Mouse (Mus musculus) urinary bladder, adult 18-20 months (tissue): ENCODE results near the gene Ppp2r2d.
A peak's percentile ranks its signal among the peaks of the same experiment; 100 is the strongest.

Experiments
- DNase-seq, 2 experiments: peaks; one replicate each; pipeline ENCODE4 v3.0.0; 2022; ENCODE audit warnings: low spot score in 2 of 2, mixed read lengths in 2 of 2

The Ppp2r2d gene

GRCm38 (mm10) chr7:138856670-138857069, 10.8 kb downstream of the Ppp2r2d start:
- no peak for DNase-seq

- DNase-seq = no peak
Observed at GRCm38 (mm10) chr7:138863950-138864572, 18.2 kb downstream of the Ppp2r2d start.

DNA sequence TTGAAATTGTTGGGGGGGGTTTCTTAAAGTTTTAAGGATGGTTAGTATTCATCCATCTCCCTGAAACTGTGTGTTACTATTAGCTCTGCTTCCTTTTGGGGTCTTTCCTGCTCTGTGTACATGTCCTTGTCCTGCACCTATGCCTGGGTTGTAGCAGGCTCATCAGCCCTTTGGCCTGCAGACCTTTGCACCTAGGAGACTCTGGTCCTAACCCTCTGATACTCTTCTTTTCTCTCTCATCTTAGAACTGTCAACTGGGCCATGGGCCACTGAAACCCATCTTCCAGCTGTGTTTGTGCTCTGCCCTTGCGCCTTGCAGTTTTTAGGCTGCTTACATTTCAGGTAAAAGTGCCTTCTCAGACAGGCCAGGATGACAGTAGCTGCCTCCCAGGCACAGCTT, 18.9 kb downstream of the Ppp2r2d start:
- DNase-seq = no peak

DNA sequence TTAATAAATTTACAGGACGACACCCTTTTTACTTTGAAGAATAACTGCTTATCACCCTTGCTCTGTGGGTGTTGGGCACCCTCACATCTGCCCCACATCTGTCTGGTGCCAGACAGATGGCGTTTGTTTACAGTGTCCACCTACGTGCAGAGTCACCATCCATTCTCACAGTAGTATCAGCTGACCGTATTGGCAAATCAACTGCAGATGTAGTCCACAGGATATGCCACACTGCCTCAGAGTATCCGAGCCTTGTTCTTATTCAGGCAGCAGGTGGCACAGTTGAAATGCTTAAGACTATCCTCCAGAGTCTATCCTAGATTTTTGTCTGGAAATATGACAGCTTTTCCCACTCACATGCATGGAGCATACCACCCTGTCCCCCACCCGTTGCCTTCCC, 21.4 kb downstream of the Ppp2r2d start:
- DNase-seq = no peak

- no peak for DNase-seq
Observed at GRCm38 (mm10) chr7:138868316-138868715, 22.4 kb downstream of the Ppp2r2d start.

- DNase-seq = no peak
Observed at GRCm38 (mm10) chr7:138872956-138873355, 27.1 kb downstream of the Ppp2r2d start.

DNA sequence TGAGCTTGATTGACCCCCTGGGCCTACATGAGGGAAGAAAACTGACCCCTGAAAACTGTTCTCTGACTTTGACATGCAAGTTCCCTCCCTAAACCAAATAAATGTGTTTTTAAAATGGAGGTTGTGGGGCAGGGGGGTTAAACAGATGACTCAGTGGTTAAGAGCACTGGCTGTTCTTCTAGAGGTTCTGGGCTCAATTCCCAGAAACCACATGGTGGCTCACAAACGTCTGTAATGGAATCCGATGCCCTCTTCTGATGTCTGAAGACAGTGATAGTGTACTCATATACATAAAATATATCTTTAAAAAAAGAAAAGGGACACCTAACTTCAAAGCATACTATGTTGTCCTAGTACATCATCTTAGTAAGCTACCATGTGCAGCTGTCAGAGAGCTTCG, 29.2 kb downstream of the Ppp2r2d start:
- DNase-seq = no peak

DNA sequence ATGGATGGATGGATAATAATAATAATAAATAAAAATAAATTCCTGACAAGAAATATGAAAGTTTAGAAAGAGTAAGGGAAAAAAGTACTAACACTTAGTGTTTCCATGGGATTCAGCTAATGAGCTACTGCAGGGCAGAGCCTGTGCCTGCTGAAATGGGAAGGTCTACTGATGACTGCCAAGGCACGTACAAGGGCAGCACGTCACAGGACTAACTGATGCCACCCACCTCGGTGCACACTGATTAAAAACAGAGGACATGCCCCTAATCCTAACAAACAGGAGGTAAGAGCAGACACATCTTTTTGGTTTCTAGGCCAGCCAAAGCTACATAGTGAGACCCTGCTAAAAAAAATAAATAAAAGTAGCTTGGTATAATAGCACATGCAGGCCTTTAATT, 37.8 kb downstream of the Ppp2r2d start:
- no peak for DNase-seq

GRCm38 (mm10) chr7:138885365-138886289, 39.7 kb downstream of the Ppp2r2d start:
- DNase-seq = no peak

GRCm38 (mm10) chr7:138898122-138898521, 52.2 kb downstream of the Ppp2r2d start:
- DNase-seq = no peak

DNA sequence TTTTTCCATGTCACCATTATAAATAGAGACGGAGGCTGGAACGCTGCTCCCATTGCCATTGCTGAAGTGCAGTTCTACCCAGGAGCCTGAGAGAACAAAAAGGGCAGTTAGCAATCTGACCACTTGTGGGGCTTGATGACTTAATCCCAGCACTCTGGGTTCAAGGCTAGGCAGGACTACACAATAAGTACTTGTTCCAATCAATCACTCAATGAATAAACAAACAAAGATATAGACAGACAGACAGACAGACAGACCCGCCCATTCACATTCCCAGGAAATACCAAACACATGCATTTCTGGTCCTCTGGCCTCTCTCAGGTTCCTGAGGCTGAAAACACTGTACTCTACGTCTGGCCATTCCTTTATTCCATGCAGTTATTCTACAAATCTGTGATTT, 52.9 kb downstream of the Ppp2r2d start:
- no peak for DNase-seq

GRCm38 (mm10) chr7:138903886-138904435, 58.1 kb downstream of the Ppp2r2d start:
- no peak for DNase-seq

GRCm38 (mm10) chr7:138906441-138906840, 60.6 kb downstream of the Ppp2r2d start:
- DNase-seq = no peak

DNA sequence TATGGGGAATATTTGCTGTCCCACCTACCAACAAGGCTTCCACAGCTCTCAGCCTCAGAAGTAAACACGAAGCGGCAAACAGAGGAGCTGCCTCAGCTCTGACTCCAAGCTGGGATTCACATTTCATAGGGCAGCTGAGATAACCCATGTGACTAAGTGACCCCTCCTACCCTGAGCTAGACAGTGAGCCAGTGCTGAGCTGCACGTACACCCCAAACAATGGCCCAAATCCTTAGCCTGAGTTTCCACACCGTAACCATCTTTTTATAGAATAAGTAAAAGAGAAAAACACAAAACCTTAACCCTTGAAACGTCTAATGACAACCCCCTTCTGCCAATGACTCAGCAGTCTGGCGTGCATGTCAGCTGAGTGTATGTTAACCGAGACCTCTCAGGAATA, 61.2 kb downstream of the Ppp2r2d start:
- DNase-seq = peak; percentile 16 to 56

DNA sequence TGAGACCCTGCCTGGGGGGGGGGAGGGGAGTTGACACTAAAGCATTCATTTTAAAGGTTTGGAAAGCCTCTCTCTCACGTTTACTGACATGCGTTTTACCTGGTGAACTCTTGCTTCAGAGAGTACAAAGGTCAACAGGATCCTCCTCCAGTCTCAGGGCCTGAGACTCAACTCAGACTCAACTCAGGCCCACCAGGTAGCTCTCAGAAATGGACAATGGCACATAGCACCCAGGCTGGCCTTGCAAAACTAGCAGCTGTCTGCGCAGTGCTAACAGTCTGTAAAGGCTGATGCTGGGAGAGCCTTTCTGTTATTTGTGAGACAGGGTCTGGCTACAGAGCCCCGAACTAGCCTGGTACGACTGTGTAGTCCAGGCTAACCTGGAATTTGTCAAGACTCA, 62.1 kb downstream of the Ppp2r2d start:
- no peak for DNase-seq

GRCm38 (mm10) chr7:138908768-138909276, 62.9 kb downstream of the Ppp2r2d start:
- no peak for DNase-seq

DNA sequence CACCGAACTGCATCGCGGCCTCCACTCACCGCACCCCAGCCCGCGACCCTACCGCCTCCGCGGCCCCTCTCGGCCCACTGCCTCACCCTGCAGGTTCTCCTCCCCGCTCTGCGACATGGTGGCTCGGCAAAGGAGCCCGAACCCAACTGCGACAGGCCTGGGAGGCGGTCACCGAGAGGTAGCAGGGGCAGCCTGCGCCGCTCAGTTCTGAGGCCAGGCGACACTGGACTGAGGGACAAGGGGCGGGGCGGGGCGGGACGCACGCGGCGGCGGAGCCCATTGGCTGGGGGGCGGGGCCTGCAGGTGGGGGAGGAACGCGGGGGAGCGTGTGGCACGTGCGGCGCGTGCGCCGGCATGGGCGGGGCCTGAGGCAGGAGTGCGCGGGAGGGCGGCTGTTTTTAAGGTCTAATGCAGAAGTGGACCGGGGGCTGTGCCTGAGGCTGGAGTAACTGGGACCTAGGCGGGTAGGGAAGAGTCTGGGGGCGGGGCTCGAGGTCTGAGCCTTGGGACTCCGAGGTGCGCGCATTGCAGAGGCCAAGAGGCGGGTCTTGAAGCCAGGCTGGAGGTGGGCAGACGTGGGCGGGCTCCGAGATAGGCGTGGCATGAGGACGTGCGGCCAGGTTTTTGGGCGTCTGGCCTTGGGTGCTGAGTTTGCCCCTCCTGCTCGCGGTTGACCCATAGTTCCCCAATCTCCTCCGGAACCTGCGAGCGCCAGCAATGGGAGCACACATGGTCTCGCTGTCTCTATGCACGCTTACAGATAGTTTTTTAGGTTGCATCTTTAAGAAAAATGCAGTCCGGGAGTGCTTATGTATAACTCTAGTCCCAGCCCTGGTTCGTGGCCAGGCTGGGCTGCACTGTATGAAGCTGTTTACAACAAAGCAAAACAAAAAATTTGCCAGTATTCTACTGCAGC, 63.7 kb downstream of the Ppp2r2d start, which contains the start of gene Bnip3:
Gene Bnip3 (minus strand): TSS at position 243 of the 916 bp plus-strand sequence.
- DNase-seq = peak; percentile 83 to 84

- DNase-seq = no peak
Observed at GRCm38 (mm10) chr7:138910193-138910562, 64.3 kb downstream of the Ppp2r2d start.

DNA sequence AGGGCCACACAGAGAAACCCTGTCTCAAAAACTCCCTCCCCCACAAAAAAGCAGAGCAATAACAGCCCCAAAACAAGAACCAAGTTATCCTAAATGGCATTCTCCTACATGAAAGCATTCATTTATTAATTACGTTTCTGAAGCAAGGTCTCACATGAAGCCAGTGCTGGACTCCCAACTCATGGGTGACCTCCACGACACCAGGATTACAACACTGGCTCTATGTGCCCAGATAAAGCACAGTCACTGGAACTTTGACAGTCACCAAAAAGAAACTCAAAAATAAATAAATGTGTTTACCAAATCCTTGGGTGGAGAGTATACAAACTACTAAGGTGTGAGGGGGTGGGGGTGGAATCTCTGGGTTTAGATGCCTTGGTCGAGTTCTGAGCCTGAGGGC, 67.7 kb downstream of the Ppp2r2d start:
- no peak for DNase-seq

DNA sequence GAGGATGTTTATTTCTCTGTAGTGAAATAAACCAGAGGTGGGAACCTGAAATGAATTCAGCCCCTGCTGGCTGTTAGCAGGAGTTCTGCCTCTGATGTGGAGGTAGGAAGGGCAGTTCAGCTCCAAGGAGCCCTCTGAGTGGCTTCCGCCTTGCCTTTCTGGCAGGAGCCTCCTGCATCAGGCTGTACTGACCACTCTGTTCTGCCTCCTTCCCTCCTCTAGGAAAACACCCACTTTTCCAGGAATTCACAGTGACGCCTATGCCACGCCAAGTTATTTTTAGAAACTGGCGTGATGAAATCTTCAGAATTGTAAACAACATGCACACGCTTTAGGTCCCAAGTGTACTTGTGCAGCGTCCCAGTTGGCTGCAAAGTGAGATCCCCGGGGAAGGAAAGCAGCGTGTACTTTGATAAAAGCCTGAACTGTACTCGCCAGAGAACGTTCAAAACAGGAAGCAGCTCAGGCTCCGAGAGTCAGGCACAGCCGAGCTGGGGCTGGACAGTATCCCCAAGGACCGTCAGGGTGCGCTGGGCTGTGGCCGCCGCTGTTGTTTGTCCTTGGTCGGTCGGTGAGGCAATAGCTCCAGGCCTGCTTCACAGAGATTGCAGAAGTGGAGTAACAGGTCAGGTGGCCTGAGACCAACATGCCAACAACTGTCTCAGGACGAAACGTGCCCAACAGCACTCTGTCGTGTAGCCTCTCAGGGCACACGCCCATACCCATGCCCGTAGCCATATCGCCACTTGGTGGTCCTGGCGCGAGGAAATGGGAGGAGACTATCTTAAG, 73.5 kb downstream of the Ppp2r2d start:
- peak; percentile 65 to 84 for DNase-seq

DNA sequence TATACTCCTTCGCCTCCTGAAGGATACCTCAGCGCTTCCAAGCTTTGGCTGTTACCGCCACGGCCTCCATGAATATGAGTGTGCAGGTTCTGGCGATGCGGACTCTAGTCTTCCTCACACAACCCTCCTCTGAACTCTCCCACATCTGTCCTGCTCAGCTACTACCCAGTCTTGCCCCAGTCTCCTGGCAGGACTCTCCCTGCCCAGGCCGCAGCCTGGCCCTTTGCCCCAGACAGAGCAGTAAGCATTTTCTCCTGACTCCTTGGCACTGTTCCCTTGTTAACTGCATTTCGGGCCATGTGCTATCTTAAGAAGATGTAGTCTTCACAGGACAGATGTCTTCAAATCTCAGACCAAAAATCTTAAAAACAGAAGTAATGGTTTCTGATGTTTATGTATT, 75.7 kb downstream of the Ppp2r2d start:
- no peak for DNase-seq
